Mouse (Mus musculus): ENCODE data around the gene Hspa2.
"Not testable (repeated sequence)": the region's sequence is repeated elsewhere in the genome, so short reads cannot be mapped to it uniquely, and the experiment has no call there.

Hspa2 gene

DNA sequence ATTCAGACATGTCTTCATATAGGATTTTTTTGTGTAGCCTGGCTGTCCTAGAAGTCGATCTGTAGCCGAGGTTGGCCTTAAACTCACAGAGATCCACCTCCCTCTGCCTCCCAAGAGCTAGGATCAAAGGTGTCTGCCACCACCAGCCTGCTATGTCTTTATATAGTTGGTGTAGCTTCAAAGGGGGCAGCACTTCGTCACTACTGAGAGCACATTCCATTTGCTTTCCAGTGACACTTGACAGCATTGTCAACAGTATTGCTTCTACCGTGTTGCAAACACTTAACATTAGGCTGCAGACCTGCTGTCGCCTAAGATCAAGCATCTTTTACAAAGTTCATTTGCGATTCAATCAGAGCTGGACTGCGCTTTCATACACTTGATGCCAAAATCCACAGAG, 30.1 kb downstream of the Hspa2 start:
- no peak for DNase-seq (ENCODE audit: low spot score)

DNA sequence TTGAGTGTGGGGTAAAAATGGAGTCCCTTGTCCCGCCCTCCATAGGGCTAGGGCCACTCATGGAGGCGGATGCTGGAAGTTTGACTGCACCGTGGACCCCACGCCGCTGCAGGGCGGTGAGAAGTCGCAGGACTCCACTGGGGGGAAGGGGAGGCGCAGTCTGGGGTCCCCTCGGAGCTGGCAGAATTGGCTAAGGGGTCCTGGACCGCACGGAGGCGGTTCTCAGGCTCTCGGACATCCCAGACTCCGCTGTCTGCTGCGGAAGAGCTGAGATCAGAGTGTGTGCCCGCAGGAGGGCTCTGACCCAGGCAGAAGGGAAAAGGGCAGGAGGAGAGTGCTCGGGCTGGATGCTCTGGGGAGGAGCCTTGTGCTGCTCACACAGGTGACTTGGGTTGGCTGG, 31.1 kb downstream of the Hspa2 start:
- DNase-seq (ENCODE audit: low spot score), result no peak

DNA sequence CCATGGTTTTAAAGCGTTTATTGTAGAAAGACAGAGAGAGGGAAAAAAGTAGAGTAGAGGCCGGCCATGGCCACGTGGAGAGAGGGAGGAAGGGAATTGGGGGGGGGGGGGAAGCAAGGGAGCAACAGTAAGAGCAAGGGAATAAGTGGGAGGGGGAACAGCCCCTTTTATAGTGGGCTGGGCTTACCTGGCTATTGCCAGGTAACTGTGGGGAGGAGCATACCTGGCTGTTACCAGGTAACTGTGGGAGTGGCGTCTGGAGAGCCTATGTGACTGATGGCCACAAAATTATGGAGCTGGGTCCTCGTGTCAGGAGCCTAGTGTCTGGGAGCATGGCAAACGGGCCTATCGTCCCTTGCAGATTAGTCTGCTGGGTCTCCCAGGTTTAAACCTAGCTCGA, 31.6 kb downstream of the Hspa2 start:
- DNase-seq (ENCODE audit: low spot score), result no peak

DNA sequence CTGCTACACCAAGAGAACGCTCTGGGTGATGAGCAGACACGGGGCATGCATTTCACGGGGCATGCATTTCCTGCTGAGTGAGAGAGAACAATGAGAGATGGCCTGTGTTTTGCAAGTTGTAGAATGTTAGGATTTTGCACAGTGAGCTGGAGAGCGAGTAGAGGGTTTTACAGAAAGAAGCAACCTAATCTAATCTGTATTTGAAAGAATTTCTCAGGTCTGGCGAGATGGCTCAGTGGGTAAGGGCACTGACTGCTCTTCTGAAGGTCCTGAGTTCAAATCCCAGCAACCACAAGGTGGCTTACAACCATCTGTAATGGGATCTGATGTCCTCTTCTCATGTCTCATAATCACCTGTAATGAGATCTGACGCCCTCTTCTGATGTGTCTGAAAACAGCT, 39.5 kb downstream of the Hspa2 start:
- not testable (repeated sequence) for DNase-seq (ENCODE audit: low spot score)

DNA sequence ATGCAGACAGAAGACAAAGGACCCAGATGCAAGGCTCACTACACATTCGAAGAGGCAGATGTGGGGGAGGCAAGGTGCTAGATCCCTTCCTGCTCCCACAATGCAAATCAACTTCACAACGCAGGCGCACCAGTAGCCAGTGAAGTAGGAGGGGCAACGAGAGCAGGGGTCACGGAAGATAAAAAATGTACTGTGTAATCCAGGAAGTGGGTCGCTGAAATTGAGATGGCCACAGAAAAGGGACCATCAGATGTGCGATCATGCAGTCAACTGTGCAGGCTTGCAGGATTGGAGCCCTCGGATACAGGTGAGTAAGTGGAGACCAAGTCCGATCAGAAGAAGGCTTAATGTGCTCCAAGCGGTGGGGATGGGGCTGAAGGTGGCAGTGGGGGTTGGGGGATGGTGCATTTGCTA, 40.4 kb downstream of the Hspa2 start:
- no peak for DNase-seq (ENCODE audit: low spot score)

DNA sequence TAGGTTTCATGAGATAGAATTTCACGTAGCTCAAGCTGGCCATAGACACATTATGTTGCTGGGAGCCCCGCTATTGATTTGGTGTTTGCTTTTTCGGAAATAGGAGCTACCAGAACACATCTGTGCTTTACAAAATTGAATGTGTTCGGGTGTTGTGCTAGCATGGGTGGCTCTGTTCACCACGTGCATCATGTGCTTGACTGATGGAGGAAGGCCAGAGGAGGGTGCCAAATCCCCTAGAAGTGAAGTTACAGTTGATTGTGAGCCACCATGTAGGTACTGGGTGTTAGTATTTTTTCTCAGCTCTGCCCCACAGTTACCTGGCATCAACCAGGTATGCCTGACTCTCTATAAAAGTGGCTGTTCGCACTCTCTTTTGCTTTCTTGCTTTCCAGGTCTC, 40.9 kb downstream of the Hspa2 start:
- DNase-seq (ENCODE audit: low spot score), result no peak

DNA sequence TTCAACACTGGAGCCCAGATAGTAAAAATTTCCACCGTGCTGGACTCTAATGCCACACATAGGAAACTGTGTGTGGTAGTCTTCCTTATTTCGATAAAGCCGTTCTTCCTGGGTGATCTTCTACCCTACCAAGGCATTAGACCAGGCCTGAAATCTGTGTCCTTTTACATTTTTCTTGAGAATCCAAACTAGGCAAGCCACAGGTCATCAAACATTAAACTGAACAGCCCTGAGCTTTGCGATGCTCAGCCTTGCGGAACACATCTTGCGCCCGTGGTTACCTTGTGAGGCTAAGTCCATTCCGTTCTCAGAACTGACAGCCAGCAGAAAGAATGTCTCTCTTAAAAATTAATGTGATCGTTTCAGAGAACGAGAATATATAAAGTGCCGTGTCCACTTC, 42.2 kb downstream of the Hspa2 start:
- DNase-seq (ENCODE audit: low spot score), result no peak

DNA sequence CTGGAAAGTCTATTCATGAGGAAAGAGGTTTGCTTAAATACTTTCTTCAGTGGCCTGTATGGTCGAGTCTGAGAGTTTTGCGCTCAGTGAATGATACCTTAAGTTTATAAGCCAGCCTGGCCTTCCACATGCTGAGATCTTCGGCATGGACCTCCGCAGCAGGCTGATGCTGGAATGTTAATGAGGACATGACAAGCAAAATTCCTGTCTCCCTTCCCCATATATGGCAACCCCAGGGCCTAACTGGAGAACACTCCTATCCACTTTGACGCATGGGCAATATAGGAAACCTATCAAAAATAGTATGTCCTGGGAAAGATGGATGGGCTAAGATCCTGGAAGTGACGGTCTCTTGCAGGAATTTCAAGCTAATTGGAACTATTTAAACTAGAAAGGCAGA, 44.2 kb downstream of the Hspa2 start:
- no peak for DNase-seq (ENCODE audit: low spot score)

DNA sequence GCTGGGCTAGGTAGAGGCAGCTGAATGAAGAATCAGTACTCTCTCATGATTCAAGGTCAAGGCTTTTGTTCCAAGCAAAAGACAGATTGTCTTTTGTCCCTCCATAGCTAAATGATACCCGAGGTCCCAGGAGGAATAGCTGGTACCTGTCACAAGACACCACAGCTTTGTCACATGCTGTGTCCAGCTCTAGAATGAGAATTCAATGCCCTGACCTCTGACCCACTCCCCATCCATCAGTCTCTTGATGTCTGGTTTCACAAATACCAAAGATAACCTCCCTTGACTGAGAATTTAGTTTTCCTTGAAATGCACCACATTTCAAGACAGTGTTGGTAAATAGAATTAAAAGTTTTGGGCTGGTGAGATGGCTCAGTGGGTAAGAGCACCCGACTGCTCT, 48.2 kb downstream of the Hspa2 start:
- no peak for DNase-seq (ENCODE audit: low spot score)

All from testis, postnatal 14 days (tissue).